Mouse (Mus musculus) forebrain, embryonic 11.5 days (tissue): ENCODE results near the gene Ankrd28. TPM values are rescaled to one million over a fixed set of nuclear protein-coding genes. Genes with fewer than 3 reads are reported as not detected.

Experiments used
- ATAC-seq: fragments of 200-750 bp; cut with Nextera tagmentation; replicated peaks from 2 replicates; pipeline ENCODE4 v1.8.0; 2017; ENCODE audit warnings: moderate TSS enrichment; ENCODE audit not compliant: low FRiP score
- DNase-seq: peaks from one replicate; pipeline ENCODE4 v3.0.0-alpha.2; 2017; ENCODE audit warnings: low spot score
- H3K27ac ChIP-seq: fragments of 300-500 bp; sonication (generic); 2 replicates; pipeline ENCODE4 v1.5.1; 2014; ENCODE audit warnings: low read depth, low read length
- H3K27me3 ChIP-seq: fragments of 300-500 bp; sonication (generic); 2 replicates; pipeline ENCODE4 v1.6.1; 2014; ENCODE audit warnings: mild to moderate bottlenecking, low read length, mixed read lengths; ENCODE audit not compliant: control insufficient read depth, insufficient read depth
- H3K36me3 ChIP-seq: fragments of 300-500 bp; sonication (generic); 2 replicates; pipeline ENCODE4 v1.6.1; 2014; ENCODE audit warnings: mild to moderate bottlenecking, low read length, moderate library complexity, mixed read lengths; ENCODE audit not compliant: control insufficient read depth, insufficient read depth
- H3K4me1 ChIP-seq: fragments of 300-500 bp; sonication (generic); replicated peaks from 2 replicates; pipeline ENCODE4 v1.6.1; 2014; ENCODE audit warnings: low read length, mixed read lengths; ENCODE audit not compliant: control insufficient read depth, insufficient read depth
- H3K4me2 ChIP-seq: fragments of 300-500 bp; sonication (generic); 2 replicates; pipeline ENCODE4 v1.6.1; 2014; ENCODE audit warnings: low read depth, mild to moderate bottlenecking, low read length, moderate library complexity, mixed read lengths; ENCODE audit not compliant: severe bottlenecking
- H3K4me3 ChIP-seq: fragments of 300-500 bp; sonication (generic); 2 replicates; pipeline ENCODE4 v1.5.1; 2014; ENCODE audit warnings: low read depth, low read length
- H3K9ac ChIP-seq: fragments of 300-500 bp; sonication (generic); 2 replicates; pipeline ENCODE4 v1.6.1; 2014; ENCODE audit warnings: low read length
- H3K9me3 ChIP-seq: fragments of 300-500 bp; sonication (generic); 2 replicates; pipeline ENCODE4 v1.6.1; 2016; ENCODE audit warnings: low read length, mixed read lengths; ENCODE audit not compliant: control insufficient read depth
- WGBS: fragments of 180-500 bp; shearing (Covaris S2); extraction: QIAGEN DNeasy Blood & Tissue Kit; methylation state at CpG from one replicate; pipeline ENCODE4 v1.1.7; 2014; 5-methylcytosine and 5-hydroxymethylcytosine counted together
- polyA plus RNA-seq: library from polyadenylated mRNA; unstranded; fragments of >200 nt; fragmentation: Nextera tagmentation; extraction: Ambion mirVana; gene quantifications from 2 replicates; pipeline ENCODE4 v1.2.1, GENCODE M21; 2014

Ankrd28 gene
- polyA plus RNA-seq, 1 experiment from 2014 or later = 14.1 TPM

DNA sequence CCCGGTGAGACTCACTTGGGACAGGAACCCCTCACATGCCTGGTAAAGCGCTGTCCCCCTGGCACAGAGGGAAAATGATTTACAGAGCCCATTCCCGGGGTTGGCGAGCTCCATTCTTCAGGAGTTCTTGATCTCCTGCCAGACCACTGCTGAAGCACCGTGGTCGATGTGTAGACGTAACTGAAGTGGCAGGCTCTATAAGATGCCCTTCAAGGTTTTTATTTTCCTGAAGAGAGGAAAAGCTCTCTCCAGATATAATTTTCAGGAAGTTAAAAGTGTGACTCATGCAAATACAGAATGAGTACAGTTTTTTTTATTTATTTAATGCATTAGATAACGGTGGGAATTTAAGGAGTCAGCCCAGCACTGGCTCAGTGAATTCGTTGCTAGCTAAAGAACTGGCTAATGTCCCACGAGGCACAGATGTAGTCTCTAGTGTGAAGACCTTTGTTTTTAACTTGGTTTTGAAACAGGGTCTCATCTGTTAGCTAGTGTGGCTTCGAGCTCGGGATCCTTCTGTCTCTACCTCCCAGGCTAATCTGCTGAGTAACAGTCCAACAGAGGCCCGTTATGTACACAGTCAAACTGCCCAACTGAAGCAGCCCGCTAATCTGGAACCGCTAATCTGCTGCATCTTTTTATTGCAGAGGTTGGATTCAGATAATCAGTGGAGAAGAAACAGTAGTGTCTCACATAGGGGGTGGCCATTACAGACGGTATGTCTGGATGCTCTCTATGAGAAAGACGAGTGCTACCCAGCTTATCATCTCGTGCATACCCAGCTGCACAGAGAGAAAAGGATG, 166.2 kb downstream of the Ankrd28 start:
- 85% methylated on average over 18 of the region's 18 CpGs for whole genome bisulfite sequencing
- Histone ChIP-seq H3K27me3 (no peaks in the 10 kb centered on the region), H3K36me3 (no peaks in the 10 kb centered on the region; the same call in 1 of the 2 replicates), H3K9ac (no peak overlapping the region; the same call in 1 of the 2 replicates), H3K4me3 (no peak overlapping the region), H3K9me3 (no peaks in the 10 kb centered on the region), H3K4me1 (peaks cover 18% of the 10 kb centered on the region), H3K27ac (0 out of 2 replicates have a peak overlapping the region, but pooled peaks have one; percentile 12), H3K4me2 (no peak overlapping the region)
- DNase-seq (no peak), ATAC-seq (no peak)

DNA sequence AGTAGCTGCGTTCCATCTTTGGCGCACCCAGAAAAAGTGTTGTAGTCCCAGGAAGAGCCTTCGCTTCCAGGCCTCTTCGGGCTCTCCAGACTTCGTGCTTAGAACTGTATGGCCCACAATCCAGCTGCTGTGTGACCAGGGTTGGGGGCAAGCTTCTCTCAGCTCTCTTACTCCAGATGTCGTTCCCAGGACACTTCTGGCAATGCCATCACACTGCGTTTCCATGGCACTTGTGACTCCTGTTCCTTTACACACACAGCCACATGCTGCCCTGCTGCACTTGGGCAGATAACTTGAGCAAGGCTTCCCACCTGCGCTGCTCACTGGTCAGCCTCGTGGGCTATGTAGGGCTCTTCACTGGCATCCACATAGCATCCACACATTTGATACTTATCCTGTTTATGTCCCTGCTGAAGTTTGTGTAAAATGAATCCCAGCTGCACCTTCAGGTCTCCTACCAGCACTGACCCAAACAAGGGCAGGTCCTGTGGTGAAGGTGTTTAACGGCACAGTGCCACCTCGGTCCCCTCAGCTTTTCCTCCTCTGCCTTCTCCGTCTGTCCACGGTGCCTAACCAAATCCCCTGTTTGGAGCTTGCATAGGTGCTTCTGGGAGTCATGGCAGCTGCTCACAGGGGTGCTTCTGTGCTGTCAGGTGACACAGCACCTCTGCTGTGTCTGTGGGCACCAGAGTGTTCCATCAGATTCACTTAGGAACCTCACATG, 166.9 kb downstream of the Ankrd28 start:
- H3K4me2 ChIP-seq = no peak overlapping the region
- peak overlapping the region; percentile 86; the same call in 1 of the 2 replicates for H3K27ac ChIP-seq
- H3K9me3 ChIP-seq = no peaks in the 10 kb centered on the region
- no peak for DNase-seq
- no peak overlapping the region for H3K9ac ChIP-seq
- H3K4me1 ChIP-seq = peaks cover 15% of the 10 kb centered on the region
- no peak overlapping the region for H3K4me3 ChIP-seq
- no peaks in the 10 kb centered on the region; the same call in 1 of the 2 replicates for H3K36me3 ChIP-seq
- H3K27me3 ChIP-seq = no peaks in the 10 kb centered on the region
- 95% methylated on average over 13 of the region's 13 CpGs for WGBS
- no peak for ATAC-seq

DNA sequence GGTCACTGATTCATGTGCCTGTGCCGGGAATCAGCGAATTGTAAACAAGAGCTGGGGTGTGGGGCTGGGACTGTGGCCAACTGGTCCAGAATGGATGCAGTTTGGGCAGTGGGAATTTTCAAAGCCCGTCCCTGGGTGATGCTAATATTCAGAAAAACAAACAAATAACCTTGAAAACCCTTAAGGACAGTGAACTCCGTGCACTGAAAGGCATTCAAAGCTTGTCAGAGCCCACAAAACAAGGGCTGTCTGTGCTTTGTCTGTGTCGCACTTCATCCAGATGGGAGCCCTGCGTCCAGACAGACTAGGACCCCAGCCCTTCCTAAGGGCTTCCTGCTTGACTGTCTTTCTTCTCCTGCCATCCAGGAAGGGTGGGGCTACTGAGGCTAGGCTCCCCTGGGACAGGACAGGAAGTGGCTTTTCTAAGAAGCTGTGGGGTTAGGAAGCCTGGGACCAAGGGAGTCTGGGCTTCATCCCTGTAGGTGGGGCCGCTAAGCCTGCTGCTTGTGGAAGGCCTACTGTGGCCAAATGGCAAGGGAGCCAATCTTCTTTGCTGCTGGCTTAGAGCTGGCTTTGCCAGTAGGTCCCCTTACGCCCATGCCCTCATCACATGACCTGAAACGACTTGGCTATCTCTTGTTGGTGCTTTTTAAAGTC, 167.8 kb downstream of the Ankrd28 start:
- H3K4me2 ChIP-seq = peak overlapping the region; percentile 49
- H3K9ac ChIP-seq = peak overlapping the region; percentile 66
- DNase-seq (no peak), ATAC-seq (peak; percentile 47; the same call in 1 of the 2 replicates)
- H3K27me3 ChIP-seq = no peaks in the 10 kb centered on the region
- peak overlapping the region; percentile 30; the same call in 1 of the 2 replicates for H3K4me3 ChIP-seq
- H3K36me3 ChIP-seq = no peaks in the 10 kb centered on the region; the same call in 1 of the 2 replicates
- WGBS = 40% methylated on average over 9 of the region's 9 CpGs
- peaks cover 15% of the 10 kb centered on the region for H3K4me1 ChIP-seq
- H3K27ac ChIP-seq = peak overlapping the region; percentile 86
- no peaks in the 10 kb centered on the region for H3K9me3 ChIP-seq

DNA sequence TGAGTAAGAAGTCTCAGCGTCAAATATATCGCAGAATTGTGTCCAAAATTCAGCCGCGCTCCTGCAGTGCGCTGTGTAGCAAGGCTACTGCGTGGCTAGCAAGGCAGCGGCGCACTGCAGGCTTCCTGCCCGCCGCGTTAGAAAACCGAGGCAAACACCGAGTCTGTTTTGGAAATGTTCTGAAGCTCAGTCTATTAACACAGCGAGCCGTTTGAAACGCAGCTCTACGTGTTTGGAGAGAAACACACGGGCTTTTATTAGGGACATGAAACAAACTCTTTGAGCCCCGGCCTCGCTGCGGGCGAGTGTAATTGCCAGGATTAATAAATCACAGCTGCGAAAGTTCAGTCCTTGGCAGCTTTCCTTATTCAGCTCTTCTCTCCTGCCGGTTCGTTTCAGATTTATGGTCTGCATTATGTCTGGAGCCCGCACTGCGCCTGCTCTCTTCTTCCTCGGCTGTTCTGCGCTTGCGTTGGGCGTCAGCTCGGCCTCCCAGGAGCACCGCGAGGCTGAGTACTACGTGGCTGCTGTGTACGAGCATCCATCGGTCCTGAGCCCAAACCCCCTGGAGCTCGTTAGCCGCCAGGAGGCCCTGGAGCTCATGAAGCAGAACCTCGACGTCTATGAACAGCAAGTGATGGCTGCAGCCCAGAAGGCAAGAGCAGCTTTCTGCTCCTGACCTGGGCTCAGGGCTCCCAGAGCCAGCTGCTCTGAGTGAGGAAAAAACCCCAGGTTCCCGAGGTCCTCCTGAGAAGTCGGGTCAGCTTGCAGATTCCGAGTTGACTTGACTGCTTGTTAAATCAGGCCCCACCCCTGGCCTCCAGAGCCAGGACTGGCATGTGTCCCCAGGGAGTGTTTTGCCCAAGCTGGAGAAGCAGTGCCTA, 168.5 kb downstream of the Ankrd28 start:
- Histone ChIP-seq H3K27me3 (no peaks in the 10 kb centered on the region), H3K9ac (peak overlapping the region; percentile 66), H3K27ac (peak overlapping the region; percentile 86), H3K4me3 (peak overlapping the region; percentile 30), H3K4me1 (peaks cover 15% of the 10 kb centered on the region), H3K4me2 (peak overlapping the region; percentile 49), H3K9me3 (no peaks in the 10 kb centered on the region), H3K36me3 (no peaks in the 10 kb centered on the region; the same call in 1 of the 2 replicates)
- 8% methylated on average over 44 of the region's 44 CpGs for WGBS
- peak; percentile 77 for ATAC-seq
- DNase-seq = peak; percentile 86

DNA sequence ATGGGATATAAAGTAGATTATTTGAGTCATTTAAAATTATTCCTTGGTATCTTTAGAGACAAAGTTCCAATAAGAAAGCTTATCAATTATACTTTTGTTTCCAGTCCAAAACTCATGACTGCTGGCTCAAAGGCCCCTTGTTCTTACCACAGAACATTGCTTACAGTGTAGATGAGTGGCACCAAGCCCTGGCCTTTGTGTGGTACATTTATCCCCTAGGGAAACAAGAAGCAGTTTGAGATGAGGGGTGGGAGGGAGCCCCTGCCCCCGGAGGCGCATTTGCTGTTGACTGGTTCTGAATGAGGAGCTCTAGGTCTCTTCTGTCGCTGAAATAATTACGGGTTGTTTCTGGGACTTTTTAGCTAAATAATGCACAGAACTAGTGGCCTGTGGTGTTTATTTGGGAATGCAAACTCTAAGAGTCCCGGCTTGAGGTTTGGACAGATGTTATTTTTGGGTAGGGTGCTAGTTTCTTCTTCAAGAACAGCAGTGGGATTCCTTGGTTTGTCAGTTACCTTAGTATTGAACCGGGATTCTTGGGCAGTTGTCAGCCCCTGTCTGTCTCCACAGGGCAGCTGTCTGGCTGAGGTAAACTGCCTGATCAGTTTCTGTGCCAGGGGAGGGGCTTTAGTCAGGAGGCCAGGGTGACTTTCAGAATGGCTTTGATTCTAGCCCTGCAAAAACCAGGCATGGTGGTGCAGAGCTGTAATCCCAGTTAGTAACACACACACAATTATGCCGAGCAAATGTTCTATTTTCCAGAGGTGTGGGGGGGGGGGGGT, 169.9 kb downstream of the Ankrd28 start:
- Histone ChIP-seq H3K27me3 (no peaks in the 10 kb centered on the region), H3K4me2 (no peak overlapping the region), H3K36me3 (no peaks in the 10 kb centered on the region), H3K27ac (peak overlapping the region; percentile 41), H3K9me3 (no peaks in the 10 kb centered on the region), H3K4me1 (peaks cover 15% of the 10 kb centered on the region), H3K4me3 (no peak overlapping the region), H3K9ac (no peak overlapping the region)
- ATAC-seq (no peak), DNase-seq (no peak)
- WGBS = 76% methylated on average over 7 of the region's 7 CpGs

DNA sequence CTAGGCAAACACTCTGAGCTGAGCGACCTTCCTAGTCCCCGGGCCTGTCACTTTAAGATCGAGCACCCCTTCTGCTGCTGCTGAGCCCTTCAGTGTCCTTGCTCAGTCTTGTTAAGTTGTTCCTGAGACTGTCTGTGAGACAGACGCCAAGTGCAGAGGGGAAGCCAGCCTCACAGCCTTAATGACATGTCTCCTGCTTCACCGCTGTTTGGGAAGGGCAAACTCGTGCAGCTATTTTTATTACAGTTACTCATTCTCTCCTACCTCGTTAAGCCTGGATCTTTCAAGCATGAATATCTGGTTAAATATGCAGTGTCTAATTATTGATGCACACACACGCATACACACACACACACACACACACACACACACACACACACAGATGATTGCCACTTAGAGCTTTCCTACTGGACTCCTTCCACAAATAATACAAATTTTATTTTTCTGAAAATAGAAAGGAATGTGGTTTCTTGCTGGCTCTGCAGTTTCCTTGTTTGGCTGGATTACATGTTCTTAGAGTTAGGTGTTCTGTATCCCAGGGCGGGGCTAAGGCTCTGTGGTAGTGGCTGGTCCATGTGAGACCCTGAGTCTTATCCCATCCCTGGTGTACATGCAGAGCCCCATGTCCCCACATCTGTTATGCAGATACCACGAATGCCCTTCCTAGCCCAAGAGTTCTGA, 170.8 kb downstream of the Ankrd28 start:
- 65% methylated on average over 10 of the region's 10 CpGs for WGBS
- Histone ChIP-seq H3K36me3 (no peaks in the 10 kb centered on the region), H3K9ac (no peak overlapping the region), H3K4me2 (no peak overlapping the region), H3K9me3 (no peaks in the 10 kb centered on the region), H3K4me1 (peaks cover 15% of the 10 kb centered on the region), H3K27ac (peak overlapping the region; percentile 32; the same call in 1 of the 2 replicates), H3K4me3 (no peak overlapping the region), H3K27me3 (no peaks in the 10 kb centered on the region)
- DNase-seq (no peak), ATAC-seq (no peak)

DNA sequence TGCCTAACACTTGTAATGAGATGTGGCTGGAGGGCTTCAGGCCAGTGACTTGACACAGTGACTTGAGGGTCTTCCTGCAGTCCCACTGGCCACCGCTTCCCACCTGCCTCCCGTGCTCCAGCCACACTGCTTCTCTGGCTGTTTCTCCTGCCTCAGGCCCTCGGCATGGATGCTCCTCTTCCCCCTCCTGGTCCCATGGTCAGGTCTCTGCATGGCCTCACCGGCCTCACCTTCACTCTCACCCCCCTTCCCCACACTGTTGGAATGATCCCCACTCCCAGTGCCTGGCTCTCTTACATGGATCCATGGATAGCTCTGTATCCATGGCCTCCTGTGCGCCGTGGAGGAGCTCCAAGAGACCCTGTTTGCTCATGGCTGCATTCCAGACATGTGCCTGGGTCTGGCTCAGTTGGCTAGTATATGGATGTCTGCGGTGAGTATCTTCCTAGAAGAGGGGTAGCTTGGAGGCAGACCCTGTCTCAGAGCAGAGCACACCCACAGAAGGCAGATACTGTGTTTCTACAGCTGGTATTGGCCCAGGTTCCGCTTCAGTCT, 172.2 kb downstream of the Ankrd28 start:
- H3K27ac ChIP-seq = no peak overlapping the region
- WGBS = 90% methylated on average over 8 of the region's 8 CpGs
- H3K9me3 ChIP-seq = no peaks in the 10 kb centered on the region
- H3K4me2 ChIP-seq = no peak overlapping the region
- H3K4me3 ChIP-seq = no peak overlapping the region
- H3K36me3 ChIP-seq = no peaks in the 10 kb centered on the region
- no peaks in the 10 kb centered on the region for H3K27me3 ChIP-seq
- no peak for DNase-seq
- peaks cover 13% of the 10 kb centered on the region for H3K4me1 ChIP-seq
- no peak overlapping the region for H3K9ac ChIP-seq
- no peak for ATAC-seq
